Mouse (Mus musculus) midbrain, embryonic 14.5 days (tissue): Measurements from ENCODE around the gene Commd4. TPM values are rescaled to one million over a fixed set of nuclear protein-coding genes. Genes with fewer than 3 reads are reported as not detected.

Experiments used
- ATAC-seq: fragments of 200-750 bp; cut with Nextera tagmentation; 2 replicates; pipeline ENCODE4 v1.8.0; 2017; ENCODE audit warnings: moderate number of reproducible peaks, moderate library complexity; ENCODE audit not compliant: low FRiP score, low TSS enrichment
- DNase-seq: peaks from one replicate; pipeline ENCODE4 v3.0.0-alpha.2; 2015
- H3K27ac ChIP-seq: fragments of 300-500 bp; sonication (generic); replicated peaks from 2 replicates; pipeline ENCODE4 v1.5.1; 2014; ENCODE audit warnings: mild to moderate bottlenecking, low read depth, low read length, moderate library complexity
- H3K27me3 ChIP-seq: fragments of 300-500 bp; sonication (generic); 2 replicates; pipeline ENCODE4 v1.6.1; 2014; ENCODE audit warnings: low read length, control low read depth, mixed read lengths; ENCODE audit not compliant: control insufficient read depth, insufficient read depth
- H3K36me3 ChIP-seq: fragments of 300-500 bp; sonication (generic); 2 replicates; pipeline ENCODE4 v1.6.1; 2014; ENCODE audit warnings: low read length, control low read depth; ENCODE audit not compliant: control insufficient read depth, insufficient read depth
- H3K4me1 ChIP-seq: fragments of 300-500 bp; sonication (generic); 2 replicates; pipeline ENCODE4 v1.6.1; 2014; ENCODE audit warnings: mild to moderate bottlenecking, antibody characterized with exemption, low read length, control low read depth; ENCODE audit not compliant: control insufficient read depth, insufficient read depth
- H3K4me2 ChIP-seq: fragments of 300-500 bp; sonication (generic); 2 replicates; pipeline ENCODE4 v1.6.1; 2014; ENCODE audit warnings: mild to moderate bottlenecking, low read length, moderate library complexity
- H3K4me3 ChIP-seq: fragments of 300-500 bp; sonication (generic); replicated peaks from 2 replicates; pipeline ENCODE4 v1.5.1; 2014; ENCODE audit warnings: low read depth, low read length
- H3K9ac ChIP-seq: fragments of 300-500 bp; sonication (generic); replicated peaks from 2 replicates; pipeline ENCODE4 v1.6.1; 2014; ENCODE audit warnings: mild to moderate bottlenecking, low read length, moderate library complexity
- H3K9me3 ChIP-seq: fragments of 300-500 bp; sonication (generic); 2 replicates; pipeline ENCODE4 v1.6.1; 2016; ENCODE audit warnings: low read length, control low read depth, mixed read lengths; ENCODE audit not compliant: control insufficient read depth
- WGBS: fragments of 180-500 bp; shearing (Covaris S2); extraction: QIAGEN DNeasy Blood & Tissue Kit; methylation state at CpG from one replicate; pipeline ENCODE4 v1.1.7; 2014; 5-methylcytosine and 5-hydroxymethylcytosine counted together
- polyA plus RNA-seq: library from polyadenylated mRNA; unstranded; fragments of >200 nt; fragmentation: Nextera tagmentation; extraction: Ambion mirVana; gene quantifications from 2 replicates; pipeline ENCODE4 v1.2.1, GENCODE M21; 2014

The Commd4 gene
- polyA plus RNA-seq, 1 experiment from 2014 or later: 159 TPM

GRCm38 (mm10) chr9:57137777-57138176 lies 20.4 kb downstream of the Commd4 start:
- DNase-seq: no peak
- Histone ChIP-seq H3K36me3 (peaks cover 76% of the 10 kb centered on the region), H3K4me2 (no peak overlapping the region), H3K9ac (no peak overlapping the region), H3K4me1 (no peaks in the 10 kb centered on the region), H3K27ac (no peak overlapping the region), H3K9me3 (no peaks in the 10 kb centered on the region), H3K27me3 (no peaks in the 10 kb centered on the region), H3K4me3 (no peak overlapping the region)
- no peak for ATAC-seq
- 94% methylated on average over 9 of the region's 9 CpGs for WGBS

- peaks cover 73% of the 10 kb centered on the region for H3K36me3 ChIP-seq
- no peaks in the 10 kb centered on the region for H3K27me3 ChIP-seq
Measured at GRCm38 (mm10) chr9:57137246-57137645, 20.9 kb downstream of the Commd4 start.

DNA sequence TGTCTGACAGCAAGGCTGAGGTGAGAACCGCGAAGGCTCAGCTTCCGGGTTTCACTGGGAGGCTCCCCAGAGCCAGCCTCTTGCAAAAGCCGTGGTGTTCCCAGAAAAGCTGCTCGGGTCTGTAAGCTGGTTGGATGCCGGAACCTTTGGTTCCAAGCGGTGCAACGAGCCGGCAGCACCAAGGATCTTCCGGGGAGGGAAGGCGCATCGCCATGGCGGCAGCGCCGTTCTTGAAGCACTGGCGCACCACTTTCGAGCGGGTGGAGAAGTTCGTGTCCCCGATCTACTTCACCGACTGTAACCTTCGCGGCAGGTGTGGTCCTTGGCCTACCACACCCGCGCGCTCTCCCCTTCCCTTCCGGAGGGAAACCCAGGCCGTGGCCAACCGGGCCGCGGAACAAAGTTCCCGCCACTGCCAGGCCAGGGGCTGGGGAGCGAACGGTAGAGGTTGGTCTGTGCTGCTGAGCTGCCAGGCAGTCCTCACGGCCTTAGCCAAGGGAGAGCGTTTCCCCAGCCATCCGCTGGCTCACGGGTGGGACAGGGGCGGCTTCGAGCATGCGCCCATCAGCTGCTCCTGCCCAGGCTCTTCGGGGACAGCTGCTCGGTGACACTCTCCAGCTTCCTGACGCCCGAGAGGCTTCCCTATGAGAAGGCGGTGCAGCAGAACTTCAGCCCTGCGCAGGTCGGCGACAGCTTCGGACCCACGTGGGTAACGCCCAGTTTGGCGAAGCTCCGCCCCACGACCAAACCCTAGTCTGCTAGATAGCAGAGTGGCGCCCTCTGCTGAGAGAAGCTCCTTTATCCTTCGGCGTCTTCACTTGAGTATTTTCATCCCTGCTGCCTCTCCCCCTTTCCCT lies 27.3 kb downstream of the Commd4 start, which contains the start of gene Man2c1:
Gene Man2c1 (plus strand): TSS at position 114 of the 857 bp plus-strand sequence.
- peaks cover 12% of the 10 kb centered on the region for H3K4me1 ChIP-seq
- no peaks in the 10 kb centered on the region for H3K9me3 ChIP-seq
- H3K4me3 ChIP-seq: peak within 1 kb of the TSS; percentile 84
- H3K9ac ChIP-seq: peak within 1 kb of the TSS; percentile 74
- peak within 1 kb of the TSS; percentile 92 for H3K27ac ChIP-seq
- H3K4me2 ChIP-seq: peak within 1 kb of the TSS; percentile 92
- DNase-seq: peak; percentile 97
- peaks cover 48% of the 10 kb centered on the region for H3K36me3 ChIP-seq
- H3K27me3 ChIP-seq: no peaks in the 10 kb centered on the region
- ATAC-seq: peak; percentile 90
- under 1% methylated on average over 58 of the region's 58 CpGs for WGBS

More at GRCm38 (mm10) chr9:57137246-57137645, 20.9 kb downstream of the Commd4 start:
- 90% methylated on average over 6 of the region's 6 CpGs for WGBS
- Histone ChIP-seq H3K9ac (no peak overlapping the region), H3K4me2 (no peak overlapping the region), H3K9me3 (no peaks in the 10 kb centered on the region), H3K27ac (no peak overlapping the region), H3K4me1 (no peaks in the 10 kb centered on the region), H3K4me3 (no peak overlapping the region)
- no peak for DNase-seq
- ATAC-seq: no peak

- H3K4me2 ChIP-seq: peak overlapping the region; percentile 92
- ATAC-seq (no peak), DNase-seq (no peak)
- no peak overlapping the region for H3K27ac ChIP-seq
- H3K9ac ChIP-seq: peak overlapping the region; percentile 74; the same call in 1 of the 2 replicates
- peaks cover 12% of the 10 kb centered on the region for H3K4me1 ChIP-seq
- H3K9me3 ChIP-seq: no peaks in the 10 kb centered on the region
- peaks cover 50% of the 10 kb centered on the region for H3K36me3 ChIP-seq
- H3K4me3 ChIP-seq: peak overlapping the region; percentile 84; the same call in 1 of the 2 replicates
- no peaks in the 10 kb centered on the region for H3K27me3 ChIP-seq
Measured at GRCm38 (mm10) chr9:57129641-57130040, 28.5 kb downstream of the Commd4 start.

- Histone ChIP-seq H3K9ac (no peak overlapping the region), H3K4me2 (no peak overlapping the region), H3K27me3 (no peaks in the 10 kb centered on the region), H3K9me3 (no peaks in the 10 kb centered on the region), H3K27ac (no peak overlapping the region), H3K4me1 (no peaks in the 10 kb centered on the region), H3K36me3 (peaks cover 90% of the 10 kb centered on the region), H3K4me3 (no peak overlapping the region)
- 89% methylated on average over 13 of the region's 13 CpGs for WGBS
- DNase-seq: no peak
- ATAC-seq: no peak
Measured at GRCm38 (mm10) chr9:57117261-57117755, 40.8 kb downstream of the Commd4 start.

Other genes with a start within 250 kb of the Commd4 start
- gene Snx33, start 230.0 kb downstream of the Commd4 start, polyA plus RNA-seq: 1.6 and 2.5 TPM in 2 replicates
- 69.6 and 84.5 TPM in 2 replicates for gene Imp3, start 220.9 kb downstream of the Commd4 start, polyA plus RNA-seq
- gene Snupn, start 207.5 kb downstream of the Commd4 start, polyA plus RNA-seq: 22.8 and 24.1 TPM in 2 replicates
- 28.2 and 35.3 TPM in 2 replicates for gene Ptpn9, start 163.4 kb downstream of the Commd4 start, polyA plus RNA-seq
- gene Sin3a, start 86.3 kb downstream of the Commd4 start, polyA plus RNA-seq: 23.4 and 40.8 TPM in 2 replicates
- 43.0 and 52.2 TPM in 2 replicates for gene Man2c1, start 27.6 kb downstream of the Commd4 start, polyA plus RNA-seq
- 7.2 and 8.3 TPM in 2 replicates for gene Neil1, start 10.0 kb downstream of the Commd4 start, polyA plus RNA-seq
- gene Trcg1, start 78.2 kb upstream of the Commd4 start, polyA plus RNA-seq: not detected in 2 replicates
- gene 1700017B05Rik, start 104.3 kb upstream of the Commd4 start, polyA plus RNA-seq: 3.3 and 4.4 TPM in 2 replicates